In the genomic region with DNA sequence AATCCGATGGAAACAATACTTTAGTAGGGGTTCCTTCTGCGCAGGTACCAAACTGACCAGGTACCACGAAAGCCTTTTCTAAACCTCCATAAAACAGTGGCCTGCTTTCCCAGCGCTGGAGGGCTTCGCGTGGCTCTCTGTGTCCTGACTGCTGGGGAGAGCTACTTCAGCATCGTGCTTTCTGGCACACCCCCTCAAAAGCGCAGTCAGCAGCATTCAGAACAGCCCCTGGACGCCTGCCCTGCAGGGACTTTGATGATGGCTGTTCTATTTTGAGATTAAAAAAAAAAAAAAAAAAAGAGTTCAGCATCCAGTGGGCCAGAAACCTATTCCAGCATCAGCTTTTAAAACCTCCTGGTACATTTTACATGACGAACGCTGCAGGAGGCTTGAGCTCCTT, we compare ENCODE assay signal across 12 mouse cellular contexts. TPM values are rescaled to one million over a fixed set of nuclear protein-coding genes. Genes with fewer than 3 reads are reported as not detected.
DNase-seq lines count a peak whose midpoint lies in the region; ATAC-seq and TF ChIP-seq lines count a peak whose summit lies in the region.
"Had no signal": no experiment of that assay in that cellular context is flagged by ENCODE, and none has a peak within 500 bp of the region (broad histone marks: within the 10 kb centered on the region; RNA-seq: fewer than 3 reads in every experiment).

No protein-coding gene starts in this region.

- peak overlapping the region in 1 of 2 experiments; percentile 39; a peak in 1 of 4 replicates for H3K27ac ChIP-seq in heart, embryonic 14.5 days (replicated peaks in 1 of 2; ENCODE audit: control insufficient read depth in 1 of 2, insufficient read depth in 1 of 2, low read depth in 2 of 2, low read length in 2 of 2)
- H3K27ac ChIP-seq in ES-Bruce4 (ENCODE audit: insufficient read depth, low read length): no peak overlapping the region
- H3K27ac ChIP-seq: limb, embryonic 13.5 days had no signal

- 56% methylated on average over 11 of the region's 11 CpGs for WGBS in heart, embryonic 14.5 days

- peak; percentile 66; the same call in 1 of the 2 replicates for ATAC-seq in heart, embryonic 14.5 days (ENCODE audit: insufficient number of reproducible peaks, insufficient read depth, low FRiP score, low read depth)
- ATAC-seq in monocyte, adult 5-6 weeks (replicated peaks; ENCODE audit: insufficient number of reproducible peaks, low FRiP score, low TSS enrichment, poor library complexity, severe bottlenecking): no peak

- no peak overlapping the region for H3K4me2 ChIP-seq in heart, embryonic 14.5 days (ENCODE audit: low read length)
- H3K4me2 ChIP-seq: limb, embryonic 13.5 days had no signal

- no peaks in the 10 kb centered on the region for H3K27me3 ChIP-seq in heart, embryonic 14.5 days (ENCODE audit: control insufficient read depth, insufficient read depth, low read length)
- no peaks in the 10 kb centered on the region for H3K27me3 ChIP-seq in ES-Bruce4 (ENCODE audit: control insufficient read depth, insufficient read depth, low read length, poor library complexity, severe bottlenecking)
- H3K27me3 ChIP-seq: limb, embryonic 13.5 days; megakaryocyte, embryonic 14.5 days had no signal

- no peak overlapping the region for H3K4me3 ChIP-seq in heart, embryonic 14.5 days (ENCODE audit: control insufficient read depth in 1 of 2, insufficient read depth in 1 of 2, low read depth in 1 of 2, low read length in 2 of 2)
- no peak overlapping the region for H3K4me3 ChIP-seq in ES-Bruce4 (ENCODE audit: low read depth, low read length)
- H3K4me3 ChIP-seq: limb, embryonic 13.5 days; megakaryocyte, embryonic 14.5 days had no signal

- H3K36me3 ChIP-seq in heart, embryonic 14.5 days (ENCODE audit: control insufficient read depth, insufficient read depth, low read length): no peaks in the 10 kb centered on the region
- no peaks in the 10 kb centered on the region for H3K36me3 ChIP-seq in ES-Bruce4 (ENCODE audit: control insufficient read depth, insufficient read depth, low read length, poor library complexity, severe bottlenecking)
- H3K36me3 ChIP-seq: limb, embryonic 13.5 days had no signal

- no peak for TF ChIP-seq EP300 in ES-Bruce4 (IDR thresholded peaks at IDR 0.05; ENCODE audit: insufficient read depth, low read depth, low read length)

- H3K9me3 ChIP-seq in heart, embryonic 14.5 days (ENCODE audit: control insufficient read depth, low read length): no peaks in the 10 kb centered on the region
- H3K9me3 ChIP-seq in ES-Bruce4 (replicated peaks; ENCODE audit: control insufficient read depth, insufficient read depth, low read length, poor library complexity, severe bottlenecking): no peaks in the 10 kb centered on the region
- H3K9me3 ChIP-seq: limb, embryonic 13.5 days; megakaryocyte, embryonic 14.5 days had no signal

- TF ChIP-seq CTCF in ES-Bruce4 (IDR thresholded peaks at IDR 0.05; ENCODE audit: low read depth, low read length): no peak

- H3K9ac ChIP-seq in heart, embryonic 14.5 days (ENCODE audit: low read length): no peak overlapping the region
- peak overlapping the region; percentile 36; the same call in 1 of the 2 replicates for H3K9ac ChIP-seq in ES-Bruce4 (ENCODE audit: low read depth, poor library complexity, severe bottlenecking)
- H3K9ac ChIP-seq: limb, embryonic 13.5 days had no signal

- peaks cover 8 to 12% of the 10 kb centered on the region in 2 experiments for H3K4me1 ChIP-seq in heart, embryonic 14.5 days (ENCODE audit: control insufficient read depth in 2 of 2, insufficient read depth in 2 of 2, low read length in 2 of 2)
- no peaks in the 10 kb centered on the region for H3K4me1 ChIP-seq in ES-Bruce4 (ENCODE audit: control insufficient read depth, insufficient read depth, low read length)
- H3K4me1 ChIP-seq: limb, embryonic 13.5 days had no signal

- intact Hi-C loops in heart, postnatal 25 days (cut with DNase I): no loop called here

- DNase-seq in heart, postnatal 25 days (ENCODE audit: low spot score): no peak
- DNase-seq in brain, adult 2 months (ENCODE audit: low read depth, low spot score): peak; percentile 77
- peak; percentile 72 for DNase-seq in heart, postnatal 4 days
- no peak for DNase-seq in cerebellum, postnatal 4 days (ENCODE audit: low spot score in 2 of 2)
- no peak for DNase-seq in cerebellum, postnatal 14 days
- DNase-seq: cerebellum, adult 9-11 months; kidney, postnatal 10 days had no signal

- no peak for TF ChIP-seq POLR2A in ES-Bruce4 (IDR thresholded peaks at IDR 0.05; ENCODE audit: insufficient read depth, low read length)

RNA-seq across cellular contexts. Expression of gene Aplp2, which starts 14.2 kb away (rescaled TPM):
- polyA plus RNA-seq in heart, embryonic 14.5 days (2014; fragmentation: Nextera tagmentation; extraction: Ambion mirVana): 385 and 386 TPM in 2 replicates
- total RNA-seq in heart, postnatal 25 days (2021): 100 to 1,000 TPM; 285 to 296 TPM
- 307 and 317 TPM in 2 replicates for polyA plus RNA-seq in ES-Bruce4 (2011; ENCODE audit: insufficient read depth, insufficient read length, low read depth, missing spikeins)
- total RNA-seq in heart, postnatal 4 days (2021): 100 to 1,000 TPM; 311 to 312 TPM
- 117 to 176 TPM (median 135 TPM) in 3 replicates for total RNA-seq in monocyte, adult 5-6 weeks (2017)

RNA-seq across cellular contexts. Expression of gene Prdm10, which starts 54.5 kb away (rescaled TPM):
- 3.7 and 4.2 TPM in 2 replicates for polyA plus RNA-seq in heart, embryonic 14.5 days (2014; fragmentation: Nextera tagmentation; extraction: Ambion mirVana)
- total RNA-seq in heart, postnatal 25 days (2021): 1 to 10 TPM; 5.1 to 5.4 TPM
- 18.0 and 20.7 TPM in 2 replicates for polyA plus RNA-seq in ES-Bruce4 (2011; ENCODE audit: insufficient read depth, insufficient read length, low read depth, missing spikeins)
- 1 to 10 TPM; 6.8 to 7.5 TPM for total RNA-seq in heart, postnatal 4 days (2021)
- 7.1 to 16.9 TPM (median 9.6 TPM) in 3 replicates for total RNA-seq in monocyte, adult 5-6 weeks (2017)

Comparison
In these comparisons a context has a peak if more than half of its experiments do, and no peak if none do; other contexts are left out.
1. DNase-seq: peak in brain, adult 2 months (single experiment) and heart, postnatal 4 days (single experiment); none in heart, postnatal 25 days (single experiment), cerebellum, postnatal 4 days (0 of 2) and cerebellum, postnatal 14 days (0 of 2).